Mouse (Mus musculus): Measurements from ENCODE around the gene Nf2.

DNA sequence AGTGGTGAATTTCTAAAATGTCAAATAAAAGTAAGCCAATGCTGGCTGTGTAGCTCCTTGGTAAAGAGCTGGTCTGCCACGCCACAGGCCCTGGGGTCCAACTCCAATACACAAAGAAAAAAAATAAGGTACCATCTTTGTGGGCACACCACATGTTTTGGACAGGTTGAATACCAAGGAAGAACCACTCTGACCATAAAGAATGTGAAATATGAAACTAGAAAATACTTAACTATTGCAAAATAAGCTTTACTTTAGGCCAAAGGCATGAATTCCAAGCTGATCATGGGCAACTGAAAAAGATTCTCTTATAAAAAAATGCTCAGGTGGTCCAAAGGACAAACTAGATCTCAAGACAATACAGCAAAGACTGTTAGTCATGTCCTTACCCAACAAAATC lies 11.1 kb downstream of the Nf2 start:
- TF ChIP-seq CTCF (IDR thresholded peaks at IDR 0.05; ENCODE audit: borderline replicate concordance, extremely low read depth, insufficient read depth, insufficient read length) (no peak), POLR2A (IDR thresholded peaks at IDR 0.05; ENCODE audit: borderline replicate concordance, extremely low read depth, insufficient read depth, insufficient read length, poor library complexity, severe bottlenecking) (no peak)

Measured in brain, embryonic 14.5 days (tissue).